Mouse (Mus musculus): Measurements from ENCODE around the gene Neurod1.

Gene Neurod1

DNA sequence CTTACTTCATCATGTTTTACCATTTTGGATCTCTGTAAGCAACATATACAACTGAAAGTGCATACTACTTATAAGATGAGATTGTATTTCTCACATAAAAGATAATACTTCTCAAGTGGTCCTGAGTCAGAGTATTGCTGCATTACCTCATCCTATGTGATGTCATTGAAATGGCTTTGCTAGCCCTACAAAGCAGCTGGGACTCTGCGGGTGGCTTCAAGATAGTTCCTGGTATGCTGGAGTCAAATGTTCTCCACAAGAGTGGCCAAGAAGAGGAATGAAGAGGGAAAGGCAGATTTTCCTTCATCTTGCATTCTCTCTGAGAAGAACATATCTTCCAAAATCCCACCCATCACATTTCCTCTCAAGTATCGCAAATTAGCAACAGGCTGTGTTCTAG, 13.2 kb downstream of the Neurod1 start:
- DNase-seq (ENCODE audit: low read depth, low spot score) = no peak

DNA sequence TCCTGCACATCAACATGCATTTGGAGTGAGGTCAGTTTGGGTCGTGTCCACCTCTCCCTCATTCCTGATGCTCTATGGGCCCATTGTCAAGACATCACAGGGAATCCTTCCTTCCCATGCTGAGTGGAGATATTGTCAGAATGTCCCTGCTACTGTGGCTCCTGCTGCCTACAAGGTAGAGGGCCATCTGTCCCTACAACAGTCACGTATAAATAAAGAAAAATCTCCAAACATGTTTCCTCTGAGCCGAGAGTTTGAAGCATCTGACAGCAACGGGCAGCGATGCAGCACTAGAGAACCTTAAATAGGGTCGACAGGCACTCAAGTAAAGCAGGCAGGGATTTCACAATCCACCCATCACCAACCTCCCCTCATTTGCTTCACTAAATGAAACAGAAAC, 13.6 kb downstream of the Neurod1 start:
- no peak for DNase-seq (ENCODE audit: low read depth, low spot score)

DNA sequence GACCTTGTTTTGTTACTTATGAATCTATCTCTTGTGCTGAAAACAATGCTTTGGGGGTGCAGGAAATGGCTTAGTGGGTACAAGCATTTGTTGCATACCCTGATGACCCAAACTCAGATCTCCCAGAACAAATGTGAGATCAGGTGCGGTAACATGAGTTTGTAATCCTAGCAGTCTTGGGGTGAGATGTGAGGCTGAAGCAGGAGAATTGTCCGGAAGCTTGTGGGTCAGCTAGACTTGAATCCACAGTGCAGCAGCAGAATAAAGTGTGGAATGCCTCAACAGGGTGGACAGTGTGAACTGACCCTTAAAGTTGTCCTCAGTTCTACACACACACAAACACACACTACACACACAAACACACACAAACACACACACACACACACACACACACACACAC, 14.3 kb downstream of the Neurod1 start:
- no peak for DNase-seq (ENCODE audit: low read depth, low spot score)

DNA sequence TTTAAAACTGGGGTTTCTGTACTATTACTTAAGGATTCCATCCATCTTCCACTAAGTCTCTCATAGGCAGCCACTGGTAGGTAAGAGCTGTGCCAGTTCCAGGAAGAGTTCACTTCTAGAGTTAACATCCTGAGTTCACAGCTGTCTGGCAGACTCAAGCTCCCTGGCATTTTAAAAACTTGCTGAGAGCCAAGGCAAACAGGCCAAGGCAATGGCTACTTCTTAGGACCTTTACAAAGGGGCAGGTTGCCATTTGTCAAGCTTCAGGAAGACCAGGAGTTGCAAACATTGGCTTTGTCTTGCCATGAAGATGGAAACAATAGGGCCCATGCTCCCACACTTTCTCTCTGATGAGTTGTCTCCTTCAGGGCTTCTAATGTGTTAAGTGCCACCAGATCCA, 26.5 kb downstream of the Neurod1 start:
- DNase-seq (ENCODE audit: low read depth, low spot score) = no peak

DNA sequence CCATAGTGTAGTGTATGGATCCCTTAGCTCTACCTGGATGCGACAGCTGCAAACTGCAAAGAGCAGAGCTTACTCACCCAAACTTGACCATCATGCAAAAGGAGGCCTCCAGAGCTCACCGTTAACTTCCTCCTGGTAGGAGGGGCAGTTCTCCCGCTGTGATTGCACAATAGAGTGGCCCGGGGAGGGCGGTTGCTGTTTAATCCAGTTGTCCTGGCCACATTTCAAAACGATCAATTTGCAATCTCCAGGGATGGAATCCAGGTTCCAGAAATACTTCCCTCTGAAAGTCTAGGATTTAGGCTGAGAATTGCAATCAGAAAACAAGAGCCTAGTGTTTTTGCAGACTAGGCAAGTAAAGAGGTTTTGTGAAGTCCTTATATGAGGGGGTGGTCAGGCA, 26.9 kb downstream of the Neurod1 start:
- DNase-seq (ENCODE audit: low read depth, low spot score) = no peak

DNA sequence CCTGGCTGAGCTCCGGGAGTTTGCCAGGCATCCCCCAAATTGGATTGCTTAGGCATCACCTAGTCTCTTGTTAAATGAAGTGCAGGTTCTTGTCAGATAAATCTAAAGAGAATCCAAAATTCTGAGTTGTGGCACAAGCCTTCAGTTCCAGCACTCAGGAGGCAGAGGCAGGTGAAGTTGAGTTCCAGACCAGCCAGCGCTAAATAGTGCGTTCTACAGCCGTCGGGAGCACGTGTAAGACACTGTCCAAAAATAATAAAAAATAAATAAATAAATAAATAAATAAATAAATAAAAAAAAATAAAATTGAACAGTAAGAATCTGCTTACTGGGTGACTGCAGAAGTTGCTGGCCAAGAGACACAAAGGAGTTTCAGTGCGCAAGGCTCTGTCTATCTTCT, 27.4 kb downstream of the Neurod1 start:
- DNase-seq (ENCODE audit: low read depth, low spot score) = no peak

DNA sequence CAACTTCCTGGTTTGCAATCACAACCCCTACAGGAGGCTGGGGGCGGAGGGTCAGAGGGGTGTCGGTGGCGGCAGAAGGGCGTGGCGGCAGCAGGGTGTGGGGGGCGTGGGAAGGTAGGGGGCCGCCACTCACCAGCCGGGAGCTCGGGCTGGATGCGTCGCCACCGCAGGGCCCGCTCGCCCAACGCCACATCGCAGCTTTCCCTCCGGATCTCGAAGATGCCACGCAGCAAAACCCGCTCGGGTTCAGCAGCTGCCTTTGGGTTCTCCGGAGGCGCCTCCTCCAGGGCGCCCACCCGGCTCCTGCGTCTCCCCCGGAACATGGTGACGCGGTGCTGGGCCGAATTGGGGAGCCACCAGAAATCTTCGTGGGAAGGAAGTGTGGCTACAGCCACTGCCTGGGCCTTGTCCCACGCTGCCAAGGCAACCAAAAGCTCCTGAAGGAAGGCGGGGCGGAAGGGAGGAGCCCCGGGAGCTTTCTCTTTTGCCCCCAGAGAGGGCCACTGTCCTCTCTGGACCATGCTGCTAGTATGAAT, 27.9 kb downstream of the Neurod1 start:
- no peak for DNase-seq (ENCODE audit: low read depth, low spot score)

DNA sequence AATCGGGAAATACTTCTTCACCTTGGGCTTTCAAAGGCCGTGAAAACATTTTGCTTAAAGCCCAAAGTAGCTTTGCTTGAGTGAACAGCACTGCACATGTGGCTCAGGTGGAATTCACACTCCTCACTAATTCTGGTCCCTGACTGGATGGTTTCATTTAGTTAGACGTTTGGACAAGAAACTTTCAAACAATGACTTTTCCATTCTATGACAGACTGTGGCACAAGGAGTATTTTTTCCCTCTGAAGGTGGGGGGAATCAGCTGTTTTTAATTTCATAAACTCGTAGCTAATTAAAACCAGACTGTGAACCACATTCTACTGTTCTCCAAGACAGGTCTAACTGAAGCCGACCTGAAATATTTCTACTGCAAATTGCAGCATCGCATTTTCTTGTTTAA, 28.5 kb downstream of the Neurod1 start:
- DNase-seq (ENCODE audit: low read depth, low spot score) = no peak

DNA sequence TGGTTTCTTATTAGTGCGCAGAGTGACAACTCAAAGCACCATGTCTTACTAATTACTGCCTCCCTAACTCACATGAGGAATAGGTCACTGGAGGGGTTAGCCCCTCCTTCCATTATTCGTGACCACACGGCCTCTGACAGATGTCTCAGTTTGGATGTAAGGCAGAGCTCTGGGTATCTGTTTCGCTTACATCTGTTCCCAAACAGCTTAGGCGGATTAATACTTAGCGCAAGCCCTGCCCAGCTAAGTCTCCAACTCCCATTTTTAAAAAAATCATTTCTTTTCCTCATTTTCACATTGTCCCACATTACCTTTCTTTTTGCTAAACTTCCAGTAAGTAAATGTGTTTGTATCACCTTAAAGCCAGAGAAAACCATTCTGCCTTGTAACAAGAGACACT, 34.9 kb downstream of the Neurod1 start:
- DNase-seq (ENCODE audit: low read depth, low spot score) = no peak

DNA sequence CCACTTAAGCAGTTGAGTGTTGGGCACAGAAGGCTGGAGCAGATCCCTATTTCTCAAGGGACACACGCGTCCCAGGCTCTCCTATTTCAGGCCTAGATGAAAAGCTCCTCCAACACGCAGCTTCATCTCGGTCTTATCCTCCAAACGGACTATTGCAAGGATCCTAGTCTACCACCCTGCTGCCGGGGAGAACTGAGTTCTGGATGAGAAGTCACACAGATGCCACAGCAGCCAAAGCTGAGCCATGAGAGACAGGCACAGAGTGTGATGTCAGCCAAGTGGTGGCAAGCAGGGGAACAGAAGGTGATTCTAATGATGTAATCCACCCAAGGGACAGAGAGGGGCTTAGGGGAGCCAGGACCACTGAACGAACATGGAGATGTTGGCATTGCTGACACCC, 42.0 kb downstream of the Neurod1 start:
- no peak for DNase-seq (ENCODE audit: low read depth, low spot score)

DNA sequence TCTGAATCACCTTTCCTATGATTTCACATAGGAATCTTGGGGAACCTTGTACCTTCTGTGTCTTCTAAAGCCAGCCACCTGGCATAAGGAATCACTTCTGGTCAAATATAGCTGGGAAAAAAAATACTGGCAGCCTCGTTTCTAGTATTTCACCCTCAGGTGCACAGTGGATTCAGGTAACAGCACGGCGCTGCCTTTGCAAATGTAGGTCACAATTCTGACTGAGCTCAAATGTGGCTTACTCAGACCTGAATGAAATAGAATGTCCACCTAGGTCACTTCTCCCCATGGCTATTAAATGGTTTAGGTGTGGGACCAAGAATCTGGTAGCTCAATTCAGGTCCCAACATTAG, 45.7 kb downstream of the Neurod1 start:
- no peak for DNase-seq (ENCODE audit: low read depth, low spot score)

DNA sequence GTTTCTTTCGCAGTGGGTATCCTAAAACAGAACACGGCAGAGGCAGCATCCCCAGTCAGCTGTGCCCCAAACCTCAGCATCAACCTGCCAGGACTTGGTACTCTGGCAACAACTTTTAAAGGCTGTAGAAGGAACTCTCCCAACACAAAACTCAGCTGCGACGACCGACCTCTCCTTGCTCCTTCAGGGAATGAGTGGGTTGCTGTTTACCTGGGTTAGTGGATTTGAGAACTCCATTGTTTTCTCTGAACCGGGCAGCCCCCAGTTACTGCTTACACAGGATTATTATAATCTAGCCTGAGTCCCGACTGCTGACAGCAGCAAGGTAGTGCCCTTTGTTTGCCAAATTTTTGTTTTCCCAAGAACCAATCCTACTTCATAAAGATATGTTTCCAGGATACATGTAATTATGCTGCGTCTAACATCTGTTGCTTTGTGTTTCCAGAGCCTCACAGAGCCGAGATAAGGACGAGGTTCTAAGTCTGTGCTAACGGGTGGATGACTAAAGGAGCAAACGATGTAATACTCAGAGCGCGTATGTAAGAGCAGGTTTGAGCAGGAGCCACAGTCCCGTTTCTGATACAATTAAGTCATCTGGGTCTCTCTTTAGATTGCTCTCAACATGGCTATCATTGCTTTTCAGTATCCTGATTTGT, 46.2 kb downstream of the Neurod1 start:
- DNase-seq (ENCODE audit: low read depth, low spot score) = no peak

DNA sequence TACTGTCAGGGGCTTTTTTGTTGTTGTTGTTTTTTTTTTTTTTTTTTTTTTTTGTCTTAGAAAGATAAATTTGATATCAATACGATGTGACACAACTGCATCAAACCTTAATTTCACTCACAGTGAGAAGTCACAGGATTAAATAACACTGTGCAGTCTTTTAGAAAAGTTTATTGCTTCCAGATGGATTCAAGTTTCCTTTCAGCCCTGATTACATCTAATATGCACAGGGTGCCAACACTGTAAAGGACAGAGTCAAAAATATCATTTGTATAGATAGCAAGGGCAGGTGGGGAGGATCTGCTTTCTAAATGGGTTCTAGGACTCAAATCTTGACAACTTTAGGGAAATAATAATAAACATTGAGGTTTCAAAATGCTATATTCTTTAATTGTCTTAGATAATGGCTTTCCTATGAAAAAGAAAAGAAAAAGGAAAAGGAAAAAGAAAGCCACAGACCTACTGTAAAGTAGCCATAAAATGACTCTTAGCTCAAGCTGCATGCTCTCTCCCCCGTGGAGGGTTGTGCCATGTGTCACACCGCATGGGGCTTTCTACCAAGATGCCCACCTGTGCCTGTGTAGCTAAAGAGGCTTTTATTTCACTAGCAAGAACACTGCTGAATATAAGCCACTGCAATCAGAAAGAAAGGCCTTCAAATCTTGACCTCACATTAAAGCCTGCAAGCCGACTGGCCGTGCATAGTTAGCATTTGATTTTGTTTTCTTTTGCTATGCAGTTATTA, 50.7 kb downstream of the Neurod1 start:
- no peak for DNase-seq (ENCODE audit: low read depth, low spot score)
